Mouse (Mus musculus) embryonic facial prominence, embryonic 15.5 days (tissue): Measurements from ENCODE around the gene Ppp1r2. TPM values are rescaled to one million over a fixed set of nuclear protein-coding genes. Genes with fewer than 3 reads are reported as not detected.

ENCODE experiments used
- ATAC-seq: fragments of 200-750 bp; cut with Nextera tagmentation; 2 replicates; pipeline ENCODE4 v1.8.0; 2017; ENCODE audit warnings: low read depth, moderate TSS enrichment; ENCODE audit not compliant: insufficient number of reproducible peaks, low FRiP score, low TSS enrichment
- H3K27ac ChIP-seq: fragments of 300-500 bp; sonication (generic); replicated peaks from 2 replicates; pipeline ENCODE4 v1.5.1; 2015; ENCODE audit warnings: mild to moderate bottlenecking, inconsistent platforms
- H3K27me3 ChIP-seq: fragments of 300-500 bp; sonication (generic); 2 replicates; pipeline ENCODE4 v1.6.1; 2015; ENCODE audit warnings: inconsistent platforms
- H3K36me3 ChIP-seq: fragments of 300-500 bp; sonication (generic); 2 replicates; pipeline ENCODE4 v1.6.1; 2015; ENCODE audit warnings: mild to moderate bottlenecking, inconsistent platforms
- H3K4me1 ChIP-seq: fragments of 300-500 bp; sonication (generic); 2 replicates; pipeline ENCODE4 v1.6.1; 2015; ENCODE audit warnings: inconsistent platforms
- H3K4me2 ChIP-seq: fragments of 300-500 bp; sonication (generic); replicated peaks from 2 replicates; pipeline ENCODE4 v1.6.1; 2015; ENCODE audit warnings: mild to moderate bottlenecking, inconsistent platforms
- H3K4me3 ChIP-seq: fragments of 300-500 bp; sonication (generic); replicated peaks from 2 replicates; pipeline ENCODE4 v1.5.1; 2015; ENCODE audit warnings: mild to moderate bottlenecking, inconsistent platforms
- H3K9ac ChIP-seq: fragments of 300-500 bp; sonication (generic); 2 replicates; pipeline ENCODE4 v1.6.1; 2015; ENCODE audit warnings: inconsistent platforms
- H3K9me3 ChIP-seq: fragments of 300-500 bp; sonication (generic); replicated peaks from 2 replicates; pipeline ENCODE4 v1.6.1; 2016; ENCODE audit warnings: inconsistent platforms
- WGBS: fragments of 180-500 bp; shearing (Covaris S2); methylation state at CpG from one replicate; pipeline ENCODE4 v1.1.7; 2015; 5-methylcytosine and 5-hydroxymethylcytosine counted together
- polyA plus RNA-seq: library from polyadenylated mRNA; unstranded; fragments of >200 nt; fragmentation: Nextera tagmentation; extraction: Ambion mirVana; gene quantifications from 2 replicates; pipeline ENCODE4 v1.2.1, GENCODE M21; 2015

Ppp1r2 gene
- polyA plus RNA-seq, 1 experiment from 2014 or later = 92.1 TPM

DNA sequence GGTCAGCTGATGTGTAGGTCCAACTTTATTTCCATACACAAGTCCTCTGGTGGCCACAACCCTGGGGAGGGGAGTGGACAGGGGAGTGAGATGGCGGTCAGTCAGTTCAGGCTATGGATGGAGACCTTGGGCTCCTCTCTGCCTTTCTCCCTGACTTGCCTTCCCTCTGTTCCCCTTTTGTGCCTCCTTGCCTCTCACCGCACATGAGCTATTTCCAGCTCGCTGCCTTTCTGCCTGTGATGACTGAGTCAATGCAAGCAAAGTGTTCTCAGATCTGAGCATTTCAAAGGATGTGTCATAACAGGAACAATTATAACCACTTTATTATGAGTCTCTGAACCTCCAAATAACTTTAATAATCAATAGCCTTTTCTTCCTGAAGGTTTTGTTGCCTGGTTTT, 37.2 kb upstream of the Ppp1r2 start:
- Histone ChIP-seq H3K9ac (no peak overlapping the region), H3K9me3 (no peaks in the 10 kb centered on the region), H3K4me1 (peaks cover 41% of the 10 kb centered on the region), H3K27me3 (no peaks in the 10 kb centered on the region), H3K4me2 (no peak overlapping the region), H3K36me3 (no peaks in the 10 kb centered on the region), H3K4me3 (no peak overlapping the region), H3K27ac (no peak overlapping the region)
- WGBS = 73% methylated on average over 3 of the region's 3 CpGs
- ATAC-seq = no peak

DNA sequence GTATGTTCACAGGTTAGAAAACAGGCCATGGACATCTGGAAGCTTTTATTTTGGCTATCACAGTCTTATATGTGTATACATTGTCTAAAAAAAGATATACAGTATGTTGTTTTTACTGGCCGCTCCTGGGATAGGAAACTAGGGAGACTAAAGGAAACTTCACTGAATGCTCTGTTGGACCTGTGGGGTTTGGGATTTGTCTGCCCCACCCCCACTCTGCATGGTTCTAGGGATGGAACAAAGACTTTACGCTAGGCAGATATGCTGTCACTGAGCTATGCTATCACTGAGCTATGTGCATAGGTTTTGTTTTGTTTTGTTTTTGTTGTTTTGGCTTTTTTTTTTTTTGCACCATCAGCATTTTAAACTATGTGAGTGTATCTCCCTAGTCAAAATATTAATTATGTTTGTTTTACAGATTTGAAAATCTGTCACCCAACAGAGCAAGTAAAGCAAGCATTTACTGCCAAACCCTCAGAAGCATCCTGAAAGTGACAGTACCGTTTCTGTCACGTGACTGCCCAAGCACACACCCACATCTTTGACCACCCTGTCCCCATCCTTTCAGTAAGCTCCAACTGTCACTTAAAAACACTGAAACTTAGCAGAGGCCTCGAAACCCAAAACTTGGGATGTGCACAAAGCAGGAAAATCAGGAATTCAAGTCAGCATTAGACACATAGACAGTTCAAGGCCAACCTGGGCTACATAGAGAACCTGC, 30.3 kb upstream of the Ppp1r2 start:
- Histone ChIP-seq H3K9me3 (no peaks in the 10 kb centered on the region), H3K36me3 (no peaks in the 10 kb centered on the region), H3K27me3 (no peaks in the 10 kb centered on the region), H3K27ac (no peak overlapping the region), H3K4me3 (no peak overlapping the region), H3K9ac (no peak overlapping the region), H3K4me1 (0 out of 2 replicates have a peak, but pooled peaks cover 3% of the 10 kb centered on the region), H3K4me2 (no peak overlapping the region)
- 70% methylated on average over 5 of the region's 5 CpGs for WGBS
- ATAC-seq = no peak

DNA sequence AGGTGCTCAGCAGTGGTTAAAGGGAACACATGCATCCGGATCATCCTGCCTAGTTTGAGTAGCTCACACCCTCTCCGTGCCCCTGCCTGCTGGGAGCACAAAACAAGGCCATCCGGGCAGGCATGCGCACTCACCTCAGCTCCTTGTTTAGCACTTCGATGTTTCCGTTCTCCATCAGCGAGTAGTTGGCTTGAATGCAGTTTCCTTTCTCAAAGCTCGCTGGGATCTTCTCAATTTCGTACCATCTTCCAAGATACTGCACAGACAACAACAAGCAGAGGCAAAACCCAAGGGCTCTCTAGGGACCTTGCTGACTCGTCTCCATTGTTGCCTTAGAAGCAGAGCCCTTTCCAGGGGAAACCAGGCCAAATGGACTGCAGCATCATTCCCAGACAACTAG, 28.2 kb upstream of the Ppp1r2 start:
- ATAC-seq = no peak
- 58% methylated on average over 10 of the region's 10 CpGs for WGBS

DNA sequence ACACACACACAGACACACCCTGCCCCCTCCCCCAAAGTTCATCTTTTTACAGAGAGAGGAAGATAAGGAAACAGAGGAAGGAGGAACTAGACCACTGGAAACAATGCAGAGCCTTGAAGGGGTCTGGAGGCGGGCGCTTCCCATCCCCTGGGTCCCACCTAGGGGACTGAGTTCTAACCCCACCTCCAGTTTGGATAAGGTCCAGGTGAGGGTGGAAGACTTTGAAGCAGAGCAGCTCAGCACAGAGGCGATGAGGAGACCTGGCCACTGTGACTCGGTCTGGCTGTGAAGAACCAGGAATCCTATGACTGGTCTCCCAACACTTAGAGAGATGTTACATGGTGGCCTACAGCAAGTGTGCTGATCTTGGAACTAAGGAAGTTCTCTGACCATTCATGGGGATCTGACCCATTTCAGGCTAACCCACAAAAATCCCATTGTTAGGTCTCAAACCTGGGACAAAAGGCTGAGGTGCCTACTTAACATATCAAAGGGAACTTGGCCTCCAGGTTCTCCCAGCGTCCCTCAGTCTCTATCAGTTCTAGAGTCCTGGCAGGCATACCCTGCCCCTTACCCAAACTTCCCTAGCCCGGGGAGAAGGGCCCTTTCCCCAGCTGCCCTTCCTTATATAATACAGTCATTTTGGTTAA, 25.9 kb upstream of the Ppp1r2 start:
- H3K27me3 ChIP-seq = no peaks in the 10 kb centered on the region
- WGBS = 89% methylated on average over 6 of the region's 6 CpGs
- no peaks in the 10 kb centered on the region for H3K36me3 ChIP-seq
- H3K9me3 ChIP-seq = no peaks in the 10 kb centered on the region
- no peak overlapping the region for H3K27ac ChIP-seq
- no peak overlapping the region for H3K4me2 ChIP-seq
- no peak for ATAC-seq
- no peak overlapping the region for H3K4me3 ChIP-seq
- H3K4me1 ChIP-seq = peaks cover 12% of the 10 kb centered on the region
- H3K9ac ChIP-seq = no peak overlapping the region

More for the DNA sequence above, 28.2 kb upstream of the Ppp1r2 start:
- Histone ChIP-seq H3K36me3 (no peaks in the 10 kb centered on the region), H3K9me3 (no peaks in the 10 kb centered on the region), H3K4me1 (peaks cover 12% of the 10 kb centered on the region), H3K27ac (peak overlapping the region; percentile 51; the same call in 1 of the 2 replicates), H3K27me3 (no peaks in the 10 kb centered on the region), H3K4me3 (no peak overlapping the region), H3K4me2 (no peak overlapping the region), H3K9ac (no peak overlapping the region)

- WGBS = 49% methylated on average over 7 of the region's 7 CpGs
- H3K9ac ChIP-seq = no peak overlapping the region
- H3K4me3 ChIP-seq = no peak overlapping the region
- no peak for ATAC-seq
- H3K36me3 ChIP-seq = no peaks in the 10 kb centered on the region
- H3K4me1 ChIP-seq = peaks cover 12% of the 10 kb centered on the region
- H3K27me3 ChIP-seq = no peaks in the 10 kb centered on the region
- no peaks in the 10 kb centered on the region for H3K9me3 ChIP-seq
- H3K4me2 ChIP-seq = no peak overlapping the region
- no peak overlapping the region for H3K27ac ChIP-seq
Measured at GRCm38 (mm10) chr16:31300467-31300866, 25.4 kb upstream of the Ppp1r2 start.

DNA sequence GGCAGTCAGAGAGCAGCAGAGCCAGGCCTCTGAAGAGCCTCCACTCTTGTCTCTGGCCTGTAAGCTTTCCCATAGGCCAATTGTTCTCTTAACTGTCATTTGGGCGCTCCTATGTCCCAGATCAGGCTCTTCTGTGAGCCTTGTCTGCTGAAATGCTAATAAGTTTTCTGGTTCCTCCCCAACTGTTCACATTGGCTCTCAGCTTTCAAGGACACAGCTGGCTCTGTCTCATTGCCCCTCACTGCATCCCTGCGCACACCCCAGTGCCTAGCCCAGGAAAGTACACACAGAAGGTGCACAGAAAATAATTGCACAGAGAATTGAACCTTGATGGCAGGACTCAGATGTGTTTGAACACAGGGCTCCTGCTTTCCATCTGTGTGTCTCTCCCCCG, 24.9 kb upstream of the Ppp1r2 start:
- H3K4me1 ChIP-seq = peaks cover 12% of the 10 kb centered on the region
- H3K27ac ChIP-seq = no peak overlapping the region; the same call in 1 of the 2 replicates
- ATAC-seq = no peak
- no peaks in the 10 kb centered on the region for H3K9me3 ChIP-seq
- no peak overlapping the region for H3K4me3 ChIP-seq
- no peaks in the 10 kb centered on the region for H3K27me3 ChIP-seq
- no peak overlapping the region for H3K9ac ChIP-seq
- WGBS = 43% methylated on average over 3 of the region's 3 CpGs
- H3K36me3 ChIP-seq = no peaks in the 10 kb centered on the region
- H3K4me2 ChIP-seq = no peak overlapping the region

DNA sequence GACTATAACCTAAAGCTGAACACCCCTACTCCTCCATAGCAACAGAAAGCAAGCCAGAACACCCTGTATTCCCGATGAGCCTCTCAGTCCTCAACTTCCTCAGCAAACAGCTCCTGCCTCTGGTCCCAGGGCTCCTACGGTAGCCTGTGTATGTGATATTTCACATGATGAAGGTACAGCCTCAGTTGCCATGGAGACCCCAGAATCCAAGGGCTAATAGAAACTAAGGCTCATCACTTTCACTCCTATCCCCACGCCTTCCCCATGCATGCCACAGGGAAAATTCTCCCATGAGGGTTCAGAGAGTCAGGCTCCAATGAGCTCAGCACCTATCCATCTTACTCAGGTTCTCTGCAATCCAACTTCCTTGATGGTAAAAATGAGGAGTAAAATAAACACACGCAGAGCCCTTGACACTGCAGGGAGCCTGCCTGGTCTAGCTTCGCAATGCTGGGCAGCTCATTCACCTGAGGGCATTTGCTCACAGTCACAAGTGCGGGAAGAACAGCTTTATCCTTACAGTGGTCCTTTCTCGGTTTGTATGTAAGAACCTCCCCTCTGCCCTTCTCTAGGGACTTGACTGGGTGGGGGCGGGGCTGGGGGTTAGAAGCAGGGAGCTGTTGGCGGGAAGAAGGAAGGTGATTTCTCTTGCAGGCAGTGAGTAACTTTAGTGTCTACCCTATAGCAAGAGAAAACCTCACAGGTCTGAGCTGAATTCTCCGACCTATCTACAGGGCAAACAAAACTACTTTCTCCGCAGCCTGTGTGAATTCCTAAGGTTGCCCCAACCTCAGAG, 24.3 kb upstream of the Ppp1r2 start:
- Histone ChIP-seq H3K9ac (no peak overlapping the region), H3K9me3 (no peaks in the 10 kb centered on the region), H3K27me3 (no peaks in the 10 kb centered on the region), H3K4me3 (no peak overlapping the region), H3K27ac (no peak overlapping the region; the same call in 1 of the 2 replicates), H3K36me3 (no peaks in the 10 kb centered on the region), H3K4me2 (no peak overlapping the region), H3K4me1 (peaks cover 12% of the 10 kb centered on the region)
- WGBS = 47% methylated on average over 11 of the region's 11 CpGs
- no peak for ATAC-seq

- Histone ChIP-seq H3K36me3 (no peaks in the 10 kb centered on the region), H3K9me3 (no peaks in the 10 kb centered on the region), H3K27ac (no peak overlapping the region), H3K9ac (no peak overlapping the region), H3K4me1 (peaks cover 14% of the 10 kb centered on the region), H3K27me3 (no peaks in the 10 kb centered on the region), H3K4me3 (no peak overlapping the region), H3K4me2 (no peak overlapping the region)
- no peak for ATAC-seq
- 87% methylated on average over 7 of the region's 7 CpGs for WGBS
Measured at GRCm38 (mm10) chr16:31297113-31297512, 22.0 kb upstream of the Ppp1r2 start.

DNA sequence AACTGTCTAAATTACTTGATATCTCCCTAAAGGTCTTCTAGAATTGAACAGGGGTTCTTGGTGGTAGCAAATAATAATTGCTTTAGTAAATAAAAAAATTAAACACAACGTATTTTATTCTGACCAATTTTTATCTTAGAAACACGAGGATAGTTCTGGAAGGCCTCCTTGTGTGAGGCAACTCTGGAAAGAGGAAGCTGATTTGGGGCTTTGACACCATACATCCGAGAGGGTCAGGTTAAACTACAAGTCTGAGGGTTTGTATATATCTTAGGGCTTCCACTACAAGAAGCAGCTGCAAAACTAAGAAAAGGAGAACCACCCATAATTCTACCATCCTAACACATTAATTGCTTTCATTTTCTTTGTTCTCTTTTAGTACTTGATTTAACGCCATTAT, 18.7 kb upstream of the Ppp1r2 start:
- H3K9me3 ChIP-seq = no peaks in the 10 kb centered on the region
- H3K27me3 ChIP-seq = no peaks in the 10 kb centered on the region
- H3K27ac ChIP-seq = no peak overlapping the region
- no peak for ATAC-seq
- H3K36me3 ChIP-seq = no peaks in the 10 kb centered on the region
- H3K4me2 ChIP-seq = no peak overlapping the region
- 60% methylated on average over 4 of the region's 4 CpGs for WGBS
- H3K4me3 ChIP-seq = no peak overlapping the region
- H3K9ac ChIP-seq = no peak overlapping the region
- peaks cover 19% of the 10 kb centered on the region for H3K4me1 ChIP-seq

DNA sequence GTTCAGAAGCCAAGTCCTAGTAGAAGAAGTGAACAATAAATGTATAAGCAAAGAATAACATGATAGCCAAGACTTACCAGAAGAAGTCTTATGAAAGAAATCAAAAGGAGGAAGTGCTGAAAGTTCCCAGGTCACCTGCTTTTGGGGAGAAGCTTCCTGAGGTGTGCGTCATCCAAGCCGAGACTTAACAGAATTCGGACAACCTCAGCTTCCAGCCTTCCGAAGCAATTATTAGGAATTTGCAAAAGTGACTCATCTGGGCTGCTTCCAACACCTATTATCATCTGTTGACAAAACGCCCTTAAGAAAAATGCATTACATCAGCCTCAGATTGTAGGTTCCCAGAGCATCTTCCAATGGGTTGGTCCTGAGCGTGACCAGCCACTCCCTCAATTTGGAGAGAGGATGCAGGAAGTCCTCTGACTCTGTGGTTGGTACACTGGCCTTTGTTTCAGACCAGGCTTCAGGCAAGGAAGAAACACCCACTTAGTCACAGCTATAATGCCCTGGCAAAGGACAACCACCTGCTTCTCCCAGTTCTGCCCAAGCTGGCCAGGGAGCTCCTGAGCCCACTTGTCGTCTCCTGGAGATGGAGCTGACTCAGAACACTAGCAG, 15.8 kb upstream of the Ppp1r2 start:
- H3K27ac ChIP-seq = peak overlapping the region; percentile 82
- WGBS = 58% methylated on average over 7 of the region's 7 CpGs
- peaks cover 22% of the 10 kb centered on the region for H3K4me1 ChIP-seq
- H3K4me3 ChIP-seq = no peak overlapping the region
- no peaks in the 10 kb centered on the region for H3K9me3 ChIP-seq
- peak overlapping the region; percentile 9; the same call in 1 of the 2 replicates for H3K4me2 ChIP-seq
- no peaks in the 10 kb centered on the region for H3K36me3 ChIP-seq
- no peaks in the 10 kb centered on the region for H3K27me3 ChIP-seq
- ATAC-seq = peak; percentile 24
- no peak overlapping the region for H3K9ac ChIP-seq

DNA sequence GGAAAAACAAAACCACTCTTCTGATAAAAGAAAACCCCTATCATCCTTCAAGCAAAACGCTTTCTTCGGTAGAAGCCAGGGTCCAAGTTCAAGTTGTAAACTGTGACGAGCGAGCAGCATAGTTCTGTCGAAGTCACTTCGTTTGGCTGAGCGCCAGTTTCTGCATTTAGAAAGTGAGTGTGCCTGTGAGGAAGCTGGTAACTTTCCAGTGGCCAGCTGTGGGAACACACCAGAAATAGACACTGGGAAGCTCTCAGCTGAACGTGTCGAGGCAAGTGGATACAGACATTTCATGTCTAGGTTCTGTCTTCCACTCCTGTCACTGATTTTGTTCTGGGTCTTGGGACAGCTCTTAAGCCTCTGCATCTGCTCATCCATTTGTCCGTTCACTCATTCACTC, 15.2 kb upstream of the Ppp1r2 start:
- Histone ChIP-seq H3K9ac (no peak overlapping the region), H3K4me1 (peaks cover 22% of the 10 kb centered on the region), H3K9me3 (no peaks in the 10 kb centered on the region), H3K27ac (peak overlapping the region; percentile 82), H3K36me3 (no peaks in the 10 kb centered on the region), H3K4me3 (no peak overlapping the region), H3K27me3 (no peaks in the 10 kb centered on the region), H3K4me2 (peak overlapping the region; percentile 9; the same call in 1 of the 2 replicates)
- ATAC-seq = peak; percentile 47
- 39% methylated on average over 10 of the region's 10 CpGs for WGBS
